Mouse (Mus musculus): ENCODE measurements around the gene Cxcl14.

DNA sequence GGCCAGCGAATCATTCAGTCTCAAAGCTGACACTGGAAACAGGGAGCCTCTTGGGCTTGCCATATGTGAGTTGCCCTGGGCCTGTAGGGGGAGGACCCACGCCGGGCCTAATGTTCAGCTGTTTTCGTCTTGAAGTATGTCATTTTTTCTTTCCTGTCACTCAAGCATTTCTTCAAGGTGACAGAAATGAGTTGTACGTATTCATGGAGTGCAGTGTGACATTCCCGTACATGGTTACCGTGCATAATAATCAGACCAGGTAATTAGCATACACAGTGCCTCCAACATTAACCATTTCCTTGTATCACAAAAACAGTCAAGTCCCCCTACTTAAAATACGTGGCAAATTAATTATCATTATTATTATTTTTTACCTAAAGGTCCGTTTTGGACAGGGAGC, 9.3 kb downstream of the Cxcl14 start:
- TF ChIP-seq CTCF (IDR thresholded peaks at IDR 0.05; ENCODE audit: low read depth, low read length) (no peak), POLR2A (IDR thresholded peaks at IDR 0.05; ENCODE audit: extremely low read depth, insufficient read depth, low read length) (no peak)

All from liver, adult 2 months (tissue).